Mouse (Mus musculus) urinary bladder, postnatal 14 days (tissue): ENCODE data around the gene Tcf25.
"Not testable (repeated sequence)": the region's sequence is repeated elsewhere in the genome, so short reads cannot be mapped to it uniquely, and the experiment has no call there.

Experiments
- DNase-seq: peaks from one replicate; pipeline ENCODE4 v3.0.0; 2021; ENCODE audit warnings: low spot score

Gene Tcf25

GRCm38 (mm10) chr8:123410788-123411187 is 37.2 kb downstream of the Tcf25 start:
- DNase-seq: no peak

- peak; percentile 44 for DNase-seq
Observed at GRCm38 (mm10) chr8:123411246-123411645, 37.7 kb downstream of the Tcf25 start, which contains the start of gene Tubb3. TSS of gene Tubb3 (plus strand) at chr8:123411424.

GRCm38 (mm10) chr8:123411781-123412327 is 38.3 kb downstream of the Tcf25 start:
- DNase-seq: no peak

GRCm38 (mm10) chr8:123412560-123413170 is 39.1 kb downstream of the Tcf25 start:
- DNase-seq: no peak

GRCm38 (mm10) chr8:123414255-123414654 is 40.7 kb downstream of the Tcf25 start:
- no peak for DNase-seq

GRCm38 (mm10) chr8:123414997-123415696 is 41.6 kb downstream of the Tcf25 start:
- not testable (repeated sequence) for DNase-seq

GRCm38 (mm10) chr8:123415967-123416943 is 42.7 kb downstream of the Tcf25 start:
- no peak for DNase-seq

GRCm38 (mm10) chr8:123416944-123417555 is 43.5 kb downstream of the Tcf25 start:
- no peak for DNase-seq

- DNase-seq: no peak
Observed at GRCm38 (mm10) chr8:123419711-123420110, 46.2 kb downstream of the Tcf25 start.

GRCm38 (mm10) chr8:123420525-123421281 is 47.1 kb downstream of the Tcf25 start:
- no peak for DNase-seq

- no peak for DNase-seq
Observed at GRCm38 (mm10) chr8:123421325-123421724, 47.8 kb downstream of the Tcf25 start.

GRCm38 (mm10) chr8:123422056-123422780 is 48.7 kb downstream of the Tcf25 start:
- peak; percentile 74 for DNase-seq

GRCm38 (mm10) chr8:123422781-123423159 is 49.2 kb downstream of the Tcf25 start:
- no peak for DNase-seq

- DNase-seq: no peak
Observed at GRCm38 (mm10) chr8:123423441-123423840, 49.9 kb downstream of the Tcf25 start, which contains the start of gene Def8. TSS of gene Def8 (plus strand) at chr8:123423527.

GRCm38 (mm10) chr8:123426511-123427509 is 53.3 kb downstream of the Tcf25 start:
- no peak for DNase-seq

- DNase-seq: no peak
Observed at GRCm38 (mm10) chr8:123427639-123428275, 54.2 kb downstream of the Tcf25 start.

GRCm38 (mm10) chr8:123428343-123428893 is 54.9 kb downstream of the Tcf25 start:
- DNase-seq: no peak
